In the genomic region with DNA sequence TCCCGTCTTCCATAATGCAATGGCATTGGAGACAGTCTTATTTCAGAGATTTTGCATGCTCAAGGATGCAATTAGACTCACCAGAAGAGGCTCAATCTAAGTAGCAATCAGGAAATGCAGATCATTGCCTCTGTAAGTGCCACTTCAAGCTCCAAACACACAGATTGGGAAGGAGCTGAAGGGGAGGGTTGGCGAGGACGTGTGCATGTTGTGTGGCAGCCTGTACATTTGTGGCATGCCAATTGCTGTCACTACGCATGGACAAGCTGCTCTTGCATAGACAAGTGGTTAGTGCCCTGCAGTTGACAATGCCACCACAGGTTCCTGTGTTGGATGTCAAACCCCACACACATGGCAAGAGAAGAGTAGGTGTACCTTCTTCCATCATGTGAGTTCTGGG, we compare ENCODE assay signal across 23 mouse cellular contexts.
DNase-seq lines count a peak whose midpoint lies in the region; ATAC-seq lines count a peak whose summit lies in the region.
"Had no signal": no experiment of that assay in that cellular context is flagged by ENCODE, and none has a peak within 500 bp of the region (broad histone marks: within the 10 kb centered on the region; RNA-seq: fewer than 3 reads in every experiment).

No protein-coding gene starts in this region.

- H3K36me3 ChIP-seq in forebrain, embryonic 14.5 days (ENCODE audit: control insufficient read depth, insufficient read depth, low read length), result no peaks in the 10 kb centered on the region
- H3K36me3 ChIP-seq in forebrain, embryonic 12.5 days (replicated peaks), result no peaks in the 10 kb centered on the region
- no peaks in the 10 kb centered on the region for H3K36me3 ChIP-seq in megakaryocyte, embryonic 14.5 days (replicated peaks; ENCODE audit: low read length)
- no peaks in the 10 kb centered on the region for H3K36me3 ChIP-seq in neural tube, embryonic 15.5 days
- H3K36me3 ChIP-seq in heart, embryonic 11.5 days (ENCODE audit: control insufficient read depth, insufficient read depth, low read length), result peaks cover 12% of the 10 kb centered on the region
- H3K36me3 ChIP-seq: embryonic facial prominence, embryonic 10.5 days; embryonic facial prominence, embryonic 12.5 days; G1E had no signal

- no peak overlapping the region for H3K27ac ChIP-seq in forebrain, embryonic 14.5 days (ENCODE audit: low read depth, low read length)
- no peak overlapping the region for H3K27ac ChIP-seq in forebrain, embryonic 12.5 days
- peak overlapping the region; percentile 54; the same call in 1 of the 2 replicates for H3K27ac ChIP-seq in neural tube, embryonic 15.5 days (replicated peaks)
- H3K27ac ChIP-seq in heart, embryonic 11.5 days (ENCODE audit: low read depth, low read length), result no peak overlapping the region
- H3K27ac ChIP-seq: embryonic facial prominence, embryonic 10.5 days; embryonic facial prominence, embryonic 12.5 days had no signal

- WGBS in forebrain, embryonic 14.5 days, result 84% methylated on average over 4 of the region's 4 CpGs
- 83% methylated on average over 4 of the region's 4 CpGs for WGBS in forebrain, embryonic 12.5 days
- WGBS in neural tube, embryonic 15.5 days, result 80% methylated on average over 4 of the region's 4 CpGs
- 86% methylated on average over 4 of the region's 4 CpGs for WGBS in heart, embryonic 11.5 days (ENCODE audit: insufficient replicate concordance)

- no peaks in the 10 kb centered on the region for H3K27me3 ChIP-seq in forebrain, embryonic 14.5 days (replicated peaks; ENCODE audit: control insufficient read depth, insufficient read depth, low read length)
- H3K27me3 ChIP-seq in forebrain, embryonic 12.5 days, result no peaks in the 10 kb centered on the region
- no peaks in the 10 kb centered on the region for H3K27me3 ChIP-seq in megakaryocyte, embryonic 14.5 days (replicated peaks)
- H3K27me3 ChIP-seq in neural tube, embryonic 15.5 days (replicated peaks), result no peaks in the 10 kb centered on the region
- no peaks in the 10 kb centered on the region for H3K27me3 ChIP-seq in heart, embryonic 11.5 days (ENCODE audit: control insufficient read depth, insufficient read depth, low read length)
- H3K27me3 ChIP-seq: CH12.LX; embryonic facial prominence, embryonic 12.5 days; Patski had no signal

- H3K4me3 ChIP-seq in forebrain, embryonic 14.5 days (ENCODE audit: low read depth, low read length), result no peak overlapping the region
- H3K4me3 ChIP-seq in forebrain, embryonic 12.5 days (replicated peaks), result no peak overlapping the region
- peak overlapping the region; percentile 48 for H3K4me3 ChIP-seq in megakaryocyte, embryonic 14.5 days (replicated peaks)
- no peak overlapping the region for H3K4me3 ChIP-seq in neural tube, embryonic 15.5 days (replicated peaks)
- no peak overlapping the region for H3K4me3 ChIP-seq in heart, embryonic 11.5 days (ENCODE audit: low read depth, low read length)
- H3K4me3 ChIP-seq: embryonic facial prominence, embryonic 10.5 days; embryonic facial prominence, embryonic 12.5 days had no signal

- H3K4me2 ChIP-seq in forebrain, embryonic 14.5 days (ENCODE audit: low read length), result no peak overlapping the region
- H3K4me2 ChIP-seq in forebrain, embryonic 12.5 days, result no peak overlapping the region
- no peak overlapping the region for H3K4me2 ChIP-seq in neural tube, embryonic 15.5 days
- H3K4me2 ChIP-seq in heart, embryonic 11.5 days, result no peak overlapping the region
- H3K4me2 ChIP-seq: embryonic facial prominence, embryonic 12.5 days had no signal

- H3K9me3 ChIP-seq in forebrain, embryonic 14.5 days (replicated peaks; ENCODE audit: control insufficient read depth, low read length), result no peaks in the 10 kb centered on the region
- H3K9me3 ChIP-seq in forebrain, embryonic 12.5 days, result no peaks in the 10 kb centered on the region
- H3K9me3 ChIP-seq in megakaryocyte, embryonic 14.5 days, result peaks cover 14% of the 10 kb centered on the region; the same call in 1 of the 2 replicates
- no peaks in the 10 kb centered on the region for H3K9me3 ChIP-seq in neural tube, embryonic 15.5 days (replicated peaks)
- no peaks in the 10 kb centered on the region for H3K9me3 ChIP-seq in heart, embryonic 11.5 days (replicated peaks; ENCODE audit: control insufficient read depth, low read length)
- H3K9me3 ChIP-seq: embryonic facial prominence, embryonic 10.5 days; embryonic facial prominence, embryonic 12.5 days had no signal

- H3K4me1 ChIP-seq in forebrain, embryonic 14.5 days (ENCODE audit: control insufficient read depth, insufficient read depth, low read length), result no peaks in the 10 kb centered on the region
- H3K4me1 ChIP-seq in forebrain, embryonic 12.5 days, result peaks cover 8% of the 10 kb centered on the region; the same call in 1 of the 2 replicates
- no peaks in the 10 kb centered on the region for H3K4me1 ChIP-seq in megakaryocyte, embryonic 14.5 days
- H3K4me1 ChIP-seq in neural tube, embryonic 15.5 days, result no peaks in the 10 kb centered on the region
- H3K4me1 ChIP-seq in heart, embryonic 11.5 days (ENCODE audit: control insufficient read depth, insufficient read depth, low read length), result no peaks in the 10 kb centered on the region
- H3K4me1 ChIP-seq: embryonic facial prominence, embryonic 12.5 days had no signal

- H3K9ac ChIP-seq in forebrain, embryonic 14.5 days (ENCODE audit: low read length), result no peak overlapping the region
- H3K9ac ChIP-seq in forebrain, embryonic 12.5 days, result no peak overlapping the region
- H3K9ac ChIP-seq in neural tube, embryonic 15.5 days (replicated peaks), result no peak overlapping the region
- no peak overlapping the region for H3K9ac ChIP-seq in heart, embryonic 11.5 days (ENCODE audit: low read depth, low read length)
- H3K9ac ChIP-seq: embryonic facial prominence, embryonic 12.5 days had no signal

- no peak for ATAC-seq in forebrain, embryonic 14.5 days
- ATAC-seq in forebrain, embryonic 12.5 days (ENCODE audit: low FRiP score), result no peak
- no peak for ATAC-seq in megakaryocyte, adult 5-6 weeks (ENCODE audit: poor library complexity, severe bottlenecking)
- no peak for ATAC-seq in neural tube, embryonic 15.5 days (ENCODE audit: low FRiP score)
- ATAC-seq in heart, embryonic 11.5 days (replicated peaks; ENCODE audit: insufficient number of reproducible peaks, low FRiP score, low TSS enrichment), result no peak
- ATAC-seq: activated CD4-positive, CD25-positive, alpha-beta regulatory T cell, adult 4 months; CD4-positive, CD25-positive, alpha-beta regulatory T cell, adult 4 months; forebrain, embryonic 16.5 days; Patski had no signal

- peak; percentile 20 for DNase-seq in forebrain, embryonic 14.5 days (ENCODE audit: low spot score)
- DNase-seq in neural tube, embryonic 10.5 days (ENCODE audit: extremely low spot score, low spot score), result no peak
- DNase-seq: adrenal gland, adult 8-10 months; adrenal gland, postnatal 14 days; adrenal gland, postnatal 36 days; B cell, adult 2 months; cerebellum, adult 11-12 months; cerebellum, adult 2 months; cerebellum, adult 9-10 months; cerebellum, postnatal 25 days had no signal
